Mouse (Mus musculus) testis, adult 2 months (tissue): ENCODE measurements at regions not wholly inside any gene's neighbourhood (a gene's known extent, or its start where the extent isn't known, plus 50 kb on each side); places are given as distances from the start of the nearest gene placed in this dataset.

ENCODE experiments used
- CTCF ChIP-seq: fragments of 200-500 bp; IDR thresholded peaks from 2 replicates; pipeline ENCODE4 v1.5.1; 2012; ENCODE audit warnings: low read depth, mild to moderate bottlenecking, inconsistent platforms, low read length, moderate library complexity; ENCODE audit not compliant: control insufficient read depth, insufficient read depth, insufficient replicate concordance
- POLR2A ChIP-seq: fragments of 200-500 bp; IDR thresholded peaks from 2 replicates; pipeline ENCODE4 v1.6.1; 2012; ENCODE audit warnings: low read depth, mild to moderate bottlenecking, inconsistent platforms, low read length, moderate library complexity; ENCODE audit not compliant: control insufficient read depth

DNA sequence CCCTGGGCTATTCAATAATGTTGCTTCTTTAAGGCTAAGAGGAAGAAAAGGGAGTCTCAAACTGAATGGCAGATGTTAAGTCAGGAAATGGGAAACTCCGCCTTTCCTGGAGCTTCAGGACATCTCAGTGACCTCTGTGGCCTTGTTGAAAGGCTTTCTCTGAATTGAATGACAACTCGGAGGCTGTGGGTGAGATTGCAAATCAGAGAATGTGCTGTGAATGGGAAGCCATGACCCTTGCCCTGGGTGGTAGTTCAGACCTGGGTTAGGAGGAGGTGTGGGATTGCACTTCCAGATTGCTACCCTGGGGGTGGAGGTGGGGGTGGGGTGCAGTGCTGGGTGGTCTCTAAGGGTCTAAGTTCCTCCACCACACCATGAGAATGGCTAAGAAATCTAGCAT, 213.8 kb upstream of the Rbms1 start:
- TF ChIP-seq CTCF (no peak), POLR2A (no peak)
